Mouse (Mus musculus): ENCODE data around the gene Acer3.
"Not testable (repeated sequence)": the region's sequence is repeated elsewhere in the genome, so short reads cannot be mapped to it uniquely, and the experiment has no call there.

The Acer3 gene

DNA sequence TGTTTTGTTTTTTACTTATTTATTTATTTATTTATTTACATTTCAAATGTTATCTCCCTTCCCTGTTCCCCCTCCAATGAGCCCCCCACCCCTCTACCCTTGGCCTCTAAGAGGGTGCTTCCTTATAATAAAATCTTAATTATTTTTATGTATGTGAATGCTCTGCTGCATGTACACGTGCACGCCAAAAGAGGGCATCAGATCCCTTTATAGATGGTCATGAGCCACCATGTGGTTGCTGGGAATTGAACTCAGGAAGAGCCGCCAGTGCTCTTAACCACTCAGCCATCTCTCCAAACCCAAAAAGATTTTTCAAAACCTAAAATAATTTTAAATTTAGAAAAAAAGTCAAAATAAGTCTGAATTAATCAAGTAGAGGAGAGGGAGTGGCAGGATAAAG, 31.4 kb downstream of the Acer3 start:
- no peak for DNase-seq (ENCODE audit: low read depth, low spot score)

GRCm38 (mm10) chr7:98276263-98276662, 44.7 kb downstream of the Acer3 start:
- no peak for DNase-seq (ENCODE audit: low read depth, low spot score)

GRCm38 (mm10) chr7:98268166-98268565, 52.8 kb downstream of the Acer3 start:
- DNase-seq (ENCODE audit: low read depth, low spot score) = not testable (repeated sequence)

- DNase-seq (ENCODE audit: low read depth, low spot score) = no peak
Observed at GRCm38 (mm10) chr7:98252520-98252919, 68.5 kb downstream of the Acer3 start.

GRCm38 (mm10) chr7:98236686-98237359, 84.2 kb downstream of the Acer3 start:
- DNase-seq (ENCODE audit: low read depth, low spot score) = no peak

DNA sequence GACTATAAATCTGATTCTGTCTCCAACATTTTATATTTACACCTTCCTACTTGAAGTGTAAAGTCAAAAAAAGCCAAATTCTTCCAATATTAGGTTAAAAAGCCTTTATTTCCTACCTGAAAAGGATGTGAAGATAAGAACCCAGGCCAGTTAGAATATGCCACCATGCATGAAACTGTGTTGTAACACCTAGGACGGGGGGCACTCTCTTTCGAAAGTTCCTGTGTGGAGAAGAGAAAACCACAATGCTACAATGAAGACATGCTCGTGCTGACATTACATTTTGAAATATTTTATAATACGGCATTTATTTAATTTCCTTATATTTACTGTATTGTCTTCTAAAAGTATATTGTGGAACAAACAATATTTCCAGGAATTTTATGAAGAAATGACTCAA, 97.2 kb downstream of the Acer3 start:
- DNase-seq (ENCODE audit: low read depth, low spot score) = no peak

- DNase-seq (ENCODE audit: low read depth, low spot score) = no peak
Observed at GRCm38 (mm10) chr7:98216713-98217112, 104.3 kb downstream of the Acer3 start.

DNA sequence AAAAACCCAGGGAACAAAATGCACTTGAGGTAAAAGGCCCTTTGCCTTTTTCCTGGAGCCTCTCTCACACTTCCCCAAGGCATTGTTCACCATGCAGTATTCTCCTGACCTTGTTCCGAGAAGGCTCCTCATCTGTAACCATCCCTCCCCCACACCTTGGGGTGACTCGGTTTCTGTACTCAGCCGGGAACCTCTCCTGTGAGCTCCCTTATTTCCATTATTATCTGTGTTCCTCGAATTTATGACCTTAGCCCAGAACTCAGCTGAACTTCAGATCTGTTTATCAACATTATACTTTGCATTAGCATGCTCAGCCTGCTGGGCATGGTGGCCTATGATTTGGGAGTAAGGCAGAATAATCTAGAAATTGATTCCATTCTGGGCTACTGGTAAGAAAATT, 118.1 kb downstream of the Acer3 start:
- no peak for DNase-seq (ENCODE audit: low read depth, low spot score)

DNA sequence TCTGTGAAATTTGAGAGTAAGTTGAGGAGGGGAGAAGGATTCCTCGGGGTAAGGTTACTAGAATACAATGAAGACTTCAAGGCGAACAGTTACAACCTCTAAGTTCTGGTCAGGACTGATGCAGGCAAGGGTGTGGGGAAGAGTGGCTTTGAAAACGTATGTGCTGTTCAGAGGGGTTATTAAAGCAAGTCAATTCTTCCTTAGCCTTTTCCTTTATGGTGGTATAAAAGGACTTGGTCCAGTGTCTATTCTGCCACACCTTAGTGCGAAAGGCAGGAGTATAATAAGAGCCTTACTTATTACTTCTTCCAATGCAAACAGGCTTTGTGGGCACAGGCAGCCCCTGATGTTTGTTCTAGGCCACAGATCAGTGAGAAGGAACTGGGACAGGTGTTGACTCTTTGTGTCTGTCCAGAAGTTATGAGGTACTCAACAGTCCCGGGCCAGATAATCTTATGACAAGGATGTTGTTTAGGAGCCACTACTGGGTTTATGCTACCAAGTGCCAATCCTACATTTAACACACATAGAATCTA, 119.4 kb downstream of the Acer3 start:
- no peak for DNase-seq (ENCODE audit: low read depth, low spot score)

- DNase-seq (ENCODE audit: low read depth, low spot score) = no peak
Observed at GRCm38 (mm10) chr7:98200396-98200795, 120.6 kb downstream of the Acer3 start.

GRCm38 (mm10) chr7:98199381-98199780, 121.6 kb downstream of the Acer3 start, which contains the start of gene B3gnt6:
Gene B3gnt6 (minus strand): TSS chr7:98199481.
- no peak for DNase-seq (ENCODE audit: low read depth, low spot score)

GRCm38 (mm10) chr7:98195151-98195801, 125.7 kb downstream of the Acer3 start:
- DNase-seq (ENCODE audit: low read depth, low spot score) = no peak

GRCm38 (mm10) chr7:98194026-98194792, 126.8 kb downstream of the Acer3 start:
- no peak for DNase-seq (ENCODE audit: low read depth, low spot score)

GRCm38 (mm10) chr7:98193515-98194025, 127.4 kb downstream of the Acer3 start:
- DNase-seq (ENCODE audit: low read depth, low spot score) = no peak

- no peak for DNase-seq (ENCODE audit: low read depth, low spot score)
Observed at GRCm38 (mm10) chr7:98191571-98192250, 129.3 kb downstream of the Acer3 start.

GRCm38 (mm10) chr7:98190578-98190977, 130.4 kb downstream of the Acer3 start:
- no peak for DNase-seq (ENCODE audit: low read depth, low spot score)

DNA sequence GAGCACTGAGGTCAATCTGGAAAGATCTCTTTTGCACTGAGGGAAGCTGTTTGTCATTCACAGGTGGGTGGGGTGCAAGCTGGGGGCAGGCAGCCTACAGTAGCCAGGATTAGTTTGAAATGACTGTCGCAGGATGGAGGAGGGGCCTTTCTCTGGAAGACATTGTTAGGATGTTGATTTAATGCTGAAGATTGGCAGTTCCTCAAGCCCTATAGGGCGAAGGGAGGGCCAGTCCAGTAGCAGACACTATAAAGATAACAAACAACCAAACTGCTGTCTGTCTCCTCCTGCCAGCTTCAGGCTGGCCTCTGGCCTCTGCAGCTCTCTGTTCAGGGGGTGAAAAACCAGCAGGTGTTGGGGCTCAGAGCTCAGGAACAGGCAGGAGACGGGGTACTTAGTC, 131.3 kb downstream of the Acer3 start:
- DNase-seq (ENCODE audit: low read depth, low spot score) = no peak

GRCm38 (mm10) chr7:98188680-98189079, 132.3 kb downstream of the Acer3 start:
- DNase-seq (ENCODE audit: low read depth, low spot score) = no peak

DNA sequence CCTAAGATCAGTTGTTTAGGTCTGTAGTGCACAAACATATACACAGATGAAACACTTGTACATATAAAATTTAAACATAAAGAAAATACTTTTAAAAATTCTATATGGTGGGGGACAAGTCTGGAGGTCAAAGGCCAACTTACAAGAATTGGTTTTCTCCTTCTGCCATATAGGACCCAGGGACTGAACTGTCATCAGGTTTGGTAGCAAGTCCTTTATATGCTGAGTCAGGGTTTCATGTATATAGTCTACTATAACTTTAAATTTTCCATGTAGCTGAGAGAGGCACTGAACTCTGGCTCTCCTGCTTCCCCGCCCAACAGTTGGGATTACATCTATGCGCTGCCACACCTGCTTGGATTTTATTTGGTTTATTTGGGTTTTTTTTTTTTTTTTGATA, 132.8 kb downstream of the Acer3 start:
- DNase-seq (ENCODE audit: low read depth, low spot score) = no peak

DNA sequence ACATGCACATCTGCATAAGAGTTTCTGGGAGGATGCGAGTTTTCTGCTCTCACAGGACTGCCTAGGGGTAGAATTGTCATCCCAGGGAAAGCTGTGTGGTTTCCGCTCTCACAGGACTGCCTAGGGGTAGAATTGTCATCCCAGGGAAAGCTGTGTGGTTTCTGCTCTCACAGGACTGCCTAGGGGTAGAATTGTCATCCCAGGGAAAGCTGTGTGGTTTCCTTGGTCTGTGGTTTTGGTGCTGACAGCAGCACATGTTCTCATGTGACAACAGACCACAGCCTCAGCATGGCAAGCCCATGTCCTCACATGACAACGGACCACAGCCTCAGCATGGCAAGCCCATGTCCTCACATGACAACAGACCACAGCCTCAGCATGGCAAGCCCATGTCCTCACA, 133.7 kb downstream of the Acer3 start:
- DNase-seq (ENCODE audit: low read depth, low spot score) = not testable (repeated sequence)

DNA sequence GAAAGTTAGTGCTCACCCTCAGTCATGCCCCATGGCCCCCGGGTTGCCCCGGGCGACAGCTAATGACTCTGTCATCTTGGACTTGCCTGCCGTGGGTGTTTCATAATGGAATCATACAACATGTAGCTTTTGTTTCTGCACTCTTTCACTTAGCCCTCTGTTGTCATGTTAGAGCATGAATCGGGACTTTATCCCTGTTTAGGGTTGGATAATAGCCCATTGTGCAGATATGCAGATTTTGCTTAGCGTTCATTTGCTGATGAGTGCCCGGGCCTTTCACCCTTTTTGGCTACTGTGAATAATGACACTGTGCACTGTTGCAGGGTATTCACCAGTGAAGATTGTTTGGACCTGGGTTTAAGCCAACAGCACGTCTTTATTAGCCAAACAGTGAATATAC, 134.4 kb downstream of the Acer3 start:
- DNase-seq (ENCODE audit: low read depth, low spot score) = no peak

DNA sequence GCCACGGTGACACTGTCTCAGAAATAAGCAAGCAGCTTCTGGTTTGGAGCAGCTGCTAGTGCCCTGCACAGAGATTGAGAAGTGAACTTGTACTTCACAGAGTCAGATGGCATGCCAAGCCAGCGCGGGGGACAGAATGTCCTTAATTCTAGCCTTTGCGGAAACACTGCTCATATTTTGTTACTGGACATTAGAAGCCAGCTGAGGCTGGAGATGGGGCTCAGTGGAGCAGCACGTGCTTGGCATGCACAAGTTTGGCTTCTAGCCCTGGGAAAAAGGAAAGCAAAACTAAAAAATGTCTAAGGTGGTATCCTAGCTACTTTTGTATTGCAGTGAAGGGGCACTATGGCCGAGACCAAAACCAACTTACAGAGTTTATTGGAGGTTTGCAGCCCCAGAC, 135.7 kb downstream of the Acer3 start:
- no peak for DNase-seq (ENCODE audit: low read depth, low spot score)
